Mouse (Mus musculus) embryonic facial prominence, embryonic 12.5 days (tissue): Measurements from ENCODE around the gene Tgfbr3. TPM values are rescaled to one million over a fixed set of nuclear protein-coding genes. Genes with fewer than 3 reads are reported as not detected.

Experiments used
- ATAC-seq: fragments of 200-750 bp; cut with Nextera tagmentation; 2 replicates; pipeline ENCODE4 v1.8.0; 2017; ENCODE audit not compliant: insufficient number of reproducible peaks, insufficient read depth, low FRiP score, low TSS enrichment
- H3K27ac ChIP-seq: fragments of 300-500 bp; sonication (generic); 2 replicates; pipeline ENCODE4 v1.5.1; 2016; ENCODE audit warnings: mild to moderate bottlenecking
- H3K27me3 ChIP-seq: fragments of 300-500 bp; sonication (generic); 2 replicates; pipeline ENCODE4 v1.6.1; 2016; ENCODE audit warnings: mild to moderate bottlenecking, moderate library complexity
- H3K36me3 ChIP-seq: fragments of 300-500 bp; sonication (generic); 2 replicates; pipeline ENCODE4 v1.6.1; 2016; ENCODE audit warnings: mild to moderate bottlenecking
- H3K4me1 ChIP-seq: fragments of 300-500 bp; sonication (generic); 2 replicates; pipeline ENCODE4 v1.6.1; 2016
- H3K4me2 ChIP-seq: fragments of 300-500 bp; sonication (generic); replicated peaks from 2 replicates; pipeline ENCODE4 v1.6.1; 2016; ENCODE audit warnings: mild to moderate bottlenecking, moderate library complexity
- H3K4me3 ChIP-seq: fragments of 300-500 bp; sonication (generic); 2 replicates; pipeline ENCODE4 v1.5.1; 2016; ENCODE audit warnings: mild to moderate bottlenecking
- H3K9ac ChIP-seq: fragments of 300-500 bp; sonication (generic); 2 replicates; pipeline ENCODE4 v1.6.1; 2016; ENCODE audit warnings: mild to moderate bottlenecking, moderate library complexity
- H3K9me3 ChIP-seq: fragments of 300-500 bp; sonication (generic); 2 replicates; pipeline ENCODE4 v1.6.1; 2016; ENCODE audit warnings: mild to moderate bottlenecking, moderate library complexity
- WGBS: fragments of 180-500 bp; shearing (Covaris S2); methylation state at CpG from one replicate; pipeline ENCODE4 v1.1.7; 2016; 5-methylcytosine and 5-hydroxymethylcytosine counted together
- polyA plus RNA-seq: library from polyadenylated mRNA; unstranded; fragments of >200 nt; fragmentation: Nextera tagmentation; extraction: Ambion mirVana; gene quantifications from 2 replicates; pipeline ENCODE4 v1.2.1, GENCODE M21; 2016

Tgfbr3 gene
- polyA plus RNA-seq, 1 experiment from 2014 or later, result 25.3 TPM

GRCm38 (mm10) chr5:107082011-107082410 lies 207.4 kb downstream of the Tgfbr3 start:
- no peaks in the 10 kb centered on the region for H3K27me3 ChIP-seq
- no peak for ATAC-seq
- WGBS, result 79% methylated on average over 3 of the region's 3 CpGs
- no peak overlapping the region for H3K4me2 ChIP-seq
- no peaks in the 10 kb centered on the region for H3K9me3 ChIP-seq
- no peaks in the 10 kb centered on the region for H3K36me3 ChIP-seq
- H3K4me1 ChIP-seq, result peaks cover 17% of the 10 kb centered on the region
- no peak overlapping the region for H3K9ac ChIP-seq
- no peak overlapping the region for H3K27ac ChIP-seq
- no peak overlapping the region for H3K4me3 ChIP-seq

DNA sequence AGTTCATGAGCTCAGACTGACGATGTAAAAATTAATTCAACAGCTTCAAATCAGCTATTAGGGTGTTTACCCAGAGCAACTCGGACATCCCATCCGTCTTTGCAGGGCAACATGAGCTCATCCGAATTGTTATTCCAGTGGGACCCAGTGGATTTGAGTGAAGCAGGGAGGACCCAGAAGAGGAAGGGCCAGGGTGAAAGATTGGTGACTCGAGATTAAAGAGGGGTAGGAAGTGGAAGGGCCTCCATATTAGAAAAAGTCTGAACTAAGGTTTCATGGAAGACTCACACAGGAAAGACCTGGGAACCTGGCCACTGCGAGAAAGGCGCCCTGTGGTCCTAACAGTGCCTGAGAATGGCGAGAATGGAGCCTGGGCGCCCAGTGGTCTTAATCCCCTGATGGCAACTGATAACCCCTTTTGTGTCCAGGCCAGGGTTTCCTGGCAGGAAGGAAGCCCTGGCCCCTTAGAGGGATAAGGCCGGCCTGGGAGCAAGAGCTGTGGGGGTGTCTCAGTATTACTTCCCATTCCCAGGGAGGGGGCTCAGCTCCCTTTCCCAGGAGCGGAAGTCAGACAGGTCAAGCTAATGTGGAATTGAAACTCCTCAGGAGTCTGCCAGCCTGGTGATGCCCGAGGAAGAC lies 208.3 kb downstream of the Tgfbr3 start:
- no peaks in the 10 kb centered on the region for H3K27me3 ChIP-seq
- no peak overlapping the region for H3K9ac ChIP-seq
- H3K9me3 ChIP-seq, result no peaks in the 10 kb centered on the region
- 0 out of 2 replicates have a peak, but pooled peaks cover 14% of the 10 kb centered on the region for H3K4me1 ChIP-seq
- no peaks in the 10 kb centered on the region for H3K36me3 ChIP-seq
- WGBS, result 50% methylated on average over 12 of the region's 12 CpGs
- H3K4me2 ChIP-seq, result no peak overlapping the region
- H3K4me3 ChIP-seq, result no peak overlapping the region
- H3K27ac ChIP-seq, result no peak overlapping the region
- ATAC-seq, result no peak

DNA sequence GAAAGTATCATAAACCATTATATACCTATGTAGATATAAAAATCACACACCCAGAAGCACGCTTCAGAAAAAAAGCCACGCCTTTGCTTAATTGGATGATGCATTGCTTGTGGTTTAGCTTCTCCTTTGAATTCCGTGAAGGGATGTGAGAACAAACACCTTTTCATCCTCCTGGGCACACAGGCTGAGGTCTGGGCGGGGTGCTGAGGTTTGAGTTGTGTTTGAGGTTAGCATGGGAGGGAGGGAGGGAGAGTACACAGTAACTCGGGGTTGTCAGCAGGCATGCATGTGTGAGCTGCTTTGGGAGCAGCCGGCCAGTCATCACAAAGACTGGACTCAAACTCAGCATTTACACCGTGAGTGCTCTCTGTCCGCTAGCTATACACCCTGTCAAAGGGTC lies 209.5 kb downstream of the Tgfbr3 start:
- no peak overlapping the region for H3K4me2 ChIP-seq
- no peak overlapping the region for H3K4me3 ChIP-seq
- H3K27ac ChIP-seq, result no peak overlapping the region
- H3K9me3 ChIP-seq, result no peaks in the 10 kb centered on the region
- ATAC-seq, result no peak
- H3K27me3 ChIP-seq, result no peaks in the 10 kb centered on the region
- 53% methylated on average over 8 of the region's 8 CpGs for WGBS
- 0 out of 2 replicates have a peak, but pooled peaks cover 14% of the 10 kb centered on the region for H3K4me1 ChIP-seq
- H3K9ac ChIP-seq, result no peak overlapping the region
- no peaks in the 10 kb centered on the region for H3K36me3 ChIP-seq

- no peak overlapping the region for H3K4me2 ChIP-seq
- 68% methylated on average over 11 of the region's 11 CpGs for WGBS
- H3K4me1 ChIP-seq, result peaks cover 17% of the 10 kb centered on the region; the same call in 1 of the 2 replicates
- ATAC-seq, result no peak; the same call in 1 of the 2 replicates
- H3K9ac ChIP-seq, result no peak overlapping the region
- H3K27me3 ChIP-seq, result no peaks in the 10 kb centered on the region
- H3K36me3 ChIP-seq, result no peaks in the 10 kb centered on the region
- H3K27ac ChIP-seq, result no peak overlapping the region
- H3K4me3 ChIP-seq, result no peak overlapping the region
- H3K9me3 ChIP-seq, result no peaks in the 10 kb centered on the region
These were observed 210.2 kb downstream of the Tgfbr3 start for GRCm38 (mm10) chr5:107079146-107079638.

DNA sequence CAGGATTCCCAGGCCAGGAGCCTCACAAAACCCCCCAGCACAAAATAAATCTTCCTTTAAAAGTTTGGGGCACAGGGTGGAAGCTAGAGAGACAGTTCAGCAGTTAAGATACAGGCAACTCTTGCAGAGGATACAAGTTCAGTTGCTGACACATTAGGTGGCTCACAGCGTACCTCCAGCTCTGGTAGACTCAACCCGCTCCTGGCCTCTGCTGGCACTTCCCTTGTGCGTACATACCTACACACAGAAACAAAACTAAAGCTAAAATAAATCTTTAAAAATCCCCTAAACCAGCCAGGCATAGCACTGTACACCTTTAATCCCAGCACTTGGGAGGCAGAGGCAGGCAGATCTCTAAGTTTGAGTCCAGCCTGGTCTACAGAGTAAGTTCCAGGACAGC lies 211.1 kb downstream of the Tgfbr3 start:
- ATAC-seq, result no peak
- WGBS, result 91% methylated on average over 3 of the region's 3 CpGs

GRCm38 (mm10) chr5:107077900-107078299 lies 211.5 kb downstream of the Tgfbr3 start:
- 91% methylated on average over 7 of the region's 7 CpGs for WGBS
- Histone ChIP-seq H3K9me3 (no peaks in the 10 kb centered on the region), H3K36me3 (no peaks in the 10 kb centered on the region), H3K9ac (no peak overlapping the region), H3K4me2 (no peak overlapping the region), H3K4me1 (peaks cover 18% of the 10 kb centered on the region; the same call in 1 of the 2 replicates), H3K27ac (no peak overlapping the region), H3K27me3 (no peaks in the 10 kb centered on the region), H3K4me3 (no peak overlapping the region)
- no peak for ATAC-seq

More for the DNA sequence above, 211.1 kb downstream of the Tgfbr3 start:
- H3K27me3 ChIP-seq, result no peaks in the 10 kb centered on the region
- no peak overlapping the region for H3K27ac ChIP-seq
- no peaks in the 10 kb centered on the region for H3K9me3 ChIP-seq
- no peaks in the 10 kb centered on the region for H3K36me3 ChIP-seq
- H3K4me3 ChIP-seq, result no peak overlapping the region
- no peak overlapping the region for H3K9ac ChIP-seq
- H3K4me2 ChIP-seq, result no peak overlapping the region
- peaks cover 18% of the 10 kb centered on the region; the same call in 1 of the 2 replicates for H3K4me1 ChIP-seq

DNA sequence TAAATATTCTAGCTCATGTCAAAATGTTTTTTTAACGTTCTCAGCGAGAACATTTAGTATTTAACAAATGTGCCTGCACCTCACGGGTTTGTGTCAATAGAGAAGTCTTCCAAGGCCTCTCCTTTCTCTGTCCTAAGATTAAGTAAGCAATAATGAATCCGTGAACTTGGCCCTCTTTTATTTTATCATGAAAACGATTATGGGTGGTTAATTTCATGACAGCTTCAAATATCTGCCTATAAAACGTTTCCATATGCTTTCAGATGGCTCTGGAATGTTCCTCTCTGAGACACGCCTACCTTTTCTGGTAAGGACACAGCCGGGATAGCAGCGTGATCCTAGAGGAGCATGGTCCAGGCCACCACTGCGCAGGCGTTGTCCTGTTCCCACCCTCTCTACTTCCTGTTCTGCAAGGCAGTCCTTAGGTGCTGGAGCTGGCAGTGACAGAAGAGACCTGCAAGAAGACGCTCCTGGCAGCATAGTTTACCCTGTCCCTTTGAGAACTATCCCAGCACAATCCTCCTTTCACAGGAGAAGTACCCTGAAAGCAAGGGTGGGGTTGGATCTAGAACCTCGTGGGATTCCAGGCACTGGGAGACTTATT lies 214.3 kb downstream of the Tgfbr3 start:
- Histone ChIP-seq H3K36me3 (no peaks in the 10 kb centered on the region), H3K9me3 (no peaks in the 10 kb centered on the region), H3K27ac (no peak overlapping the region), H3K4me2 (no peak overlapping the region), H3K9ac (no peak overlapping the region), H3K27me3 (no peaks in the 10 kb centered on the region), H3K4me3 (no peak overlapping the region), H3K4me1 (peaks cover 10% of the 10 kb centered on the region; the same call in 1 of the 2 replicates)
- 62% methylated on average over 13 of the region's 13 CpGs for WGBS
- ATAC-seq, result no peak

- peaks cover 9% of the 10 kb centered on the region; the same call in 1 of the 2 replicates for H3K4me1 ChIP-seq
- H3K27ac ChIP-seq, result no peak overlapping the region
- H3K4me3 ChIP-seq, result no peak overlapping the region
- H3K9ac ChIP-seq, result no peak overlapping the region
- H3K4me2 ChIP-seq, result no peak overlapping the region
- H3K36me3 ChIP-seq, result no peaks in the 10 kb centered on the region
- H3K9me3 ChIP-seq, result no peaks in the 10 kb centered on the region
- WGBS, result 52% methylated on average over 4 of the region's 4 CpGs
- ATAC-seq, result no peak
- no peaks in the 10 kb centered on the region for H3K27me3 ChIP-seq
These were observed 215.1 kb downstream of the Tgfbr3 start for GRCm38 (mm10) chr5:107074350-107074749.

DNA sequence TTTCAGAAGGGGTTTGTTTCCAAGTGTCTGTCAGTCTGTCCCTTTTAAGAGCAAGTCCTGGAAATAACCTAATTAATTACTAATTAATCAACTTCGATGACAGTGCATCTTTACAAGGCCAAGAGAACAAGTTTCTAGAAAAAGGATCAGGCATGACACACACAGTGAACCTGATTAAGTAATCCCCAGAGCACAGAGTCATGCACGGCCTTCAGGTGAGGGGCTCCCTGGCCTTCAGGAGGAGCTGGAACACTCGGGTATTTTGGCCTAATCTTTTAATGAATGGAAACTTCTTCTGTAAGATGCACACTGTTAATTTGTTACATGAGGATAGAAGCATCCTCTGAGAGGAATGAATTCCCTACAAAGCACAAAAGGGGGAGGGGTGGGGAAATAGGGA lies 215.9 kb downstream of the Tgfbr3 start:
- Histone ChIP-seq H3K27ac (0 out of 2 replicates have a peak overlapping the region, but pooled peaks have one; percentile 6), H3K4me2 (no peak overlapping the region), H3K4me1 (peaks cover 4% of the 10 kb centered on the region; the same call in 1 of the 2 replicates), H3K36me3 (no peaks in the 10 kb centered on the region), H3K9ac (no peak overlapping the region), H3K4me3 (no peak overlapping the region), H3K9me3 (no peaks in the 10 kb centered on the region), H3K27me3 (no peaks in the 10 kb centered on the region)
- ATAC-seq, result no peak
- 32% methylated on average over 3 of the region's 3 CpGs for WGBS

- Histone ChIP-seq H3K4me1 (no peaks in the 10 kb centered on the region), H3K36me3 (no peaks in the 10 kb centered on the region), H3K4me3 (no peak overlapping the region), H3K9me3 (no peaks in the 10 kb centered on the region), H3K27me3 (no peaks in the 10 kb centered on the region), H3K4me2 (no peak overlapping the region), H3K9ac (no peak overlapping the region), H3K27ac (no peak overlapping the region)
- no peak for ATAC-seq
- 83% methylated on average over 5 of the region's 5 CpGs for WGBS
These were observed 221.3 kb downstream of the Tgfbr3 start for GRCm38 (mm10) chr5:107068146-107068545.

- no peak overlapping the region for H3K9ac ChIP-seq
- H3K4me1 ChIP-seq, result no peaks in the 10 kb centered on the region
- no peaks in the 10 kb centered on the region for H3K36me3 ChIP-seq
- H3K27ac ChIP-seq, result no peak overlapping the region
- no peak for ATAC-seq
- WGBS, result 71% methylated on average over 7 of the region's 7 CpGs
- no peaks in the 10 kb centered on the region for H3K9me3 ChIP-seq
- no peaks in the 10 kb centered on the region for H3K27me3 ChIP-seq
- no peak overlapping the region for H3K4me2 ChIP-seq
- H3K4me3 ChIP-seq, result no peak overlapping the region
These were observed 221.9 kb downstream of the Tgfbr3 start for GRCm38 (mm10) chr5:107067531-107067930.

DNA sequence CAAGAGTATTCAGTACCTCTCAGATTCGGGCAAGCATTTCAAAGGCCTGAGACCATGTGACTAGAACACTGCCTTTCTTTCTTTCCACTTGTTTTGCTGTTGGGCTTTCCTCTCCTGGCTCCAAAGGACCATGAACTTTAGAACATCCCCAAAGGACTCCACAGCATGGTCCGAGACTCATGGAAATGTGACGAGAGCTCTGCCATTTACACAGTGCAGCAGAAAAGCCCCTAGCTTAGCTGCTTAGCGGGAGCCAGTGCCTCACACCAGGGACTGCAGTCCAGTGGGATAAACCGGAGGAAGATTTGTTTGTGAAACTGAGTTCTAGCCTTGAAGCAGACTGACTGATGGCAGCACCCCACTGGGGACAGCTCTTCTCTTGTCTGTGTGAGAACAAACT lies 224.5 kb downstream of the Tgfbr3 start:
- no peak overlapping the region for H3K4me3 ChIP-seq
- H3K27me3 ChIP-seq, result no peaks in the 10 kb centered on the region
- no peaks in the 10 kb centered on the region for H3K4me1 ChIP-seq
- H3K4me2 ChIP-seq, result no peak overlapping the region
- no peak overlapping the region for H3K9ac ChIP-seq
- WGBS, result 48% methylated on average over 5 of the region's 5 CpGs
- ATAC-seq, result no peak
- H3K36me3 ChIP-seq, result no peaks in the 10 kb centered on the region
- no peaks in the 10 kb centered on the region for H3K9me3 ChIP-seq
- H3K27ac ChIP-seq, result no peak overlapping the region
